Mouse (Mus musculus): Measurements from ENCODE around the gene Coq4.

Gene Coq4

DNA sequence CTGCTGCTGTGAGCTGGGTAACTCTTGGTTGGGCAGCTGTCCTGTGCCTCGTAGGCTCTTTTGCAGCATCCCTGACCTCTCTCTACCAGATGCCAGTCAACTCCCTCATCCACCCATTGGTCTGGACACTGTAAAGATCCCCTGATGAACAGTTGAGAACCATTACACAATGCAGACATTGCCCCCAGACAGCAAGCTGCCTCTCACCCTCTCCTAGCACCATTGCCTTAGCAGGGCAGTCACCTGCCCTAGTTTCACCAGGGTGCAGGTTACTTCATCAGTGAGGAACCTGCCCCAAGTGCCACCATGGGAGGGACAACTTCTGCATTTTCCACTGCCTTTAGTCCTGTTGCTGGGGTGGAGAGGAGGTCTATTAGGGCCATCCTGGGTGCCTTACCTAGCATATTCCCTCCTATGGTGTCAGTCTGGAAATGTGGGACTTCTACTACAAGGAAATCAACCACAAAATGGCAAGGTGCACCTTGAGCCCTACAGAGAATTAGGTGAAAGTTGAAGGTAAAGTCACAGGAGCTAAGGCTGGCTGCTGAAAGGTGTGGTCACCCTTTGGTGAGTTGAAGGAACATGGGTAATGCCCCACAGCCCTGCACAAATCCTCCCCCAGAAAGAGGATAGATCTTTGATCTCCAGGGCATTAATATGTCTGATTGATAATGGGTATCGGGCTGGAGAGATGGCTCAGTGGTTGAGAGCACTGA lies 5.6 kb downstream of the Coq4 start:
- DNase-seq (ENCODE audit: low spot score in 2 of 2): no peak

DNA sequence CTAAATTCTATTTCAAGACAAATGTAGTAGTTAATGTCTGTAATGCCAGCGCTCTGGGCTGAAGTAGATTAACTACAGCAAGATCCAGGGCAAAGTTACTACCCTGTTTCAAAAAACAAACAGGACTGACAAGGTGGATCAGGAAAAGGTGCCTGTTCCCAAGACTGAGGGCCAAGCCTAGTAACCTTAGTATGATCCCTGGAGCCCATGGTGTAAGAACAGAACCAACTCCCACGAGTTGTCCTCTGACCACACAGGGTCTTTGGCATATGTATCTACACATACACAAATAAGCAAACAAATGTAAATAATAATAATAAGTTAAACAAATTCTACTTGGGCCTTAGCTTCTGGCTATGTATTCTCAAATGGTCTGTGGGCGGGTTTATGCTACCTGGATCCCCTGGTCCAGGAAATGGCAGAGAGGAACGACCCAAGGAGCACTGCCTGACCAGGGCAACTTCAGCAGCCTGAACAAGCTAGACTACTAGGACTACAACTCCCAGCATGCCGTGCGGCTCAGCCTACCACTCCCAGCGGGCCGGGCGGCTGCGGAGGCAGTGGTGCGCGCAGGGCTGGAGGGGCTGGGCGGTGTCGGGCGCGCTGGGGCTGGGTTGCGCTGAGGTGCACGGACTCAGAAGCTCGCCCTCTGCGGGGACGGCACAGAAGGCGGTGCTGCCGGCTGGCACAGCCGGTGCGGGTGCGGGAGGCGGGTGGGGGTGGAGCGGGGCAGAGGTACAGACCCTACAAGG lies 15.0 kb downstream of the Coq4 start, which contains the start of gene Slc27a4:
Gene Slc27a4, plus strand, starts transcription at position 560 of the 752 bp plus-strand sequence.
- peak; percentile 88 to 94 for DNase-seq (ENCODE audit: low spot score in 2 of 2)

DNA sequence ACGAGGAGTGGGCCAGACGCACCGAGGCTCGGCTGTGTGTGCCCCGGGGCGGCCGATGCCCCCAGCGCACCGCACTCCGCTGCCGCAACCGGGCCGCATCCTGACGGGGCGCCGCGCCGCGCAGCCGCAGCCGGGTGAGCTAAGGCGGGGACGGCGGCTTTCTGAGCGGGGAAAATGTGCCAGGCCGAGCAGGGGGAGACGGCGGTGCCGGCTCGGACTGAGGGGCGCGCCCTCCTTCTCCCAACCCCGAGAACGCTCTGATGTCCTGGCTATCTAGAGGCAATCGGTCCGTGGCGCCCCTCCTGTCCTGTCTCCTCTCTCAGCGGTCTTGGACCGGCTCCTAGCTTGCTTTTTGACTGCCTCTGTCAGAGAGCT lies 15.5 kb downstream of the Coq4 start:
- peak in 1 of 2 experiments; percentile 49 for DNase-seq (ENCODE audit: low spot score in 2 of 2)

DNA sequence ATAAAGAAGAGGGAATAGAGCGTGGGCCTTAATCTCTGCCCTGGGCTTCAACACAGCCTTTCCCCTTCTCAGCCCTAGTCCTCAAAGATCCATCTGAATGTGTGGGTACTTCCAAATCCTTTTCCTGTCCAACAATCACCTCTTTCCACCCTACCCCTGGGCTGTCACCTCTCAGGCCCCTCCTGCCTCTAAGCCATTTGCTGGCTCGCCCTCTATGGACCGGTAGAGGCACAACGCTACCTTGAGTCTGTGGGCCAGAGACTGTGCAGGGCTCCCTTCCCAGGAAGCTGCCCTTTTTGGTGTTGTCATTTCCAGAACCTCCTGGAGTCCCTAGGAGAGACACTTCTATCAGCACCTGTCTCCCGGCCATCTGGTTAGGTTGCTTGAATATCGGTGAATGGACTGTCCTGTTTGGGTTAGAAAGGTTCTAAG lies 16.1 kb downstream of the Coq4 start:
- no peak for DNase-seq (ENCODE audit: low spot score in 2 of 2)

DNA sequence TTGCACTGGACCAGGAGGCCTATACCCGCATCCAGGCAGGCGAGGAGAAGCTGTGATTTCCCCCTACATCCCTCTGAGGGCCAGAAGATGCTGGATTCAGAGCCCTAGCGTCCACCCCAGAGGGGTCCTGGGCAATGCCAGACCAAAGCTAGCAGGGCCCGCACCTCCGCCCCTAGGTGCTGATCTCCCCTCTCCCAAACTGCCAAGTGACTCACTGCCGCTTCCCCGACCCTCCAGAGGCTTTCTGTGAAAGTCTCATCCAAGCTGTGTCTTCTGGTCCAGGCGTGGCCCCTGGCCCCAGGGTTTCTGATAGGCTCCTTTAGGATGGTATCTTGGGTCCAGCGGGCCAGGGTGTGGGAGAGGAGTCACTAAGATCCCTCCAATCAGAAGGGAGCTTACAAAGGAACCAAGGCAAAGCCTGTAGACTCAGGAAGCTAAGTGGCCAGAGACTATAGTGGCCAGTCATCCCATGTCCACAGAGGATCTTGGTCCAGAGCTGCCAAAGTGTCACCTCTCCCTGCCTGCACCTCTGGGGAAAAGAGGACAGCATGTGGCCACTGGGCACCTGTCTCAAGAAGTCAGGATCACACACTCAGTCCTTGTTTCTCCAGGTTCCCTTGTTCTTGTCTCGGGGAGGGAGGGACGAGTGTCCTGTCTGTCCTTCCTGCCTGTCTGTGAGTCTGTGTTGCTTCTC lies 28.5 kb downstream of the Coq4 start:
- no peak for DNase-seq (ENCODE audit: low spot score in 2 of 2)

DNA sequence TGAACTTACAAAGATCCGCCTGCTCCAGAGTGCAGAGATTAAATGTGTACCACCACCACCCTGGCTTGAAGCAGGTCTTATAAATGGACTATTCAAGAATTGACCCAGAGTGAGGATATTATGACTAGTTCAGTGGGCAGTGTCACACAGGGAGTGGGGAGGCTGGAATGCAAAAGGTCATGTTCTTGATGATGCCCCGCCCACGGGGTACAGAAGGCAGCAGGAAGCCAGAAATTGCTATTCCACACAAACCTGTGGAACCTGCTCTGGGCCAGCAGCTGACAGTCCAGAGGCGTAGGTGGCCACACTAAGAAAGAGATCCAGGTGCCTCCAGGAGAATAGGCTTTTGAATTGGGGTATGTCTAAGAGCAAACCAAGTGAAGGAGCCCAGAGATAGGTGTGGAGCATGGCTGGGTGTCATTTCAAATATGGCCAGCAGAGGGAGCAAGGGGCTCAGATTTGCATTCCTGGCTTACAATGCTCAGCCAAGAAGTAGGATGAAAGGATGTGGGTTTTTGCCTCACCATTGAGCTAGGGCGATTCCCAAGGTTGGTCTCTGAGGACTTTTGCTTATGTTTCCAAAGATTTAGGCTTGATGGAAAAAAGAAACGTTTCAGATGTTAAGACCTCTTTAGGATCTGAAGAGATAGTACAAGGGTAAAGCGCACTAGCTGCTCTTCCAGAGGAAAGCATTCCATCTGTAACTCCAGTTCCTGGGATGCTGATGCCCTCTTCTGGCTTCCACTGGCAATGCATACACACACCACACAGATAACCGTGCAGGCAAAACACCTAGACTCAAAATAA lies 30.3 kb downstream of the Coq4 start:
- peak; percentile 78 to 88 for DNase-seq (ENCODE audit: low spot score in 2 of 2)

DNA sequence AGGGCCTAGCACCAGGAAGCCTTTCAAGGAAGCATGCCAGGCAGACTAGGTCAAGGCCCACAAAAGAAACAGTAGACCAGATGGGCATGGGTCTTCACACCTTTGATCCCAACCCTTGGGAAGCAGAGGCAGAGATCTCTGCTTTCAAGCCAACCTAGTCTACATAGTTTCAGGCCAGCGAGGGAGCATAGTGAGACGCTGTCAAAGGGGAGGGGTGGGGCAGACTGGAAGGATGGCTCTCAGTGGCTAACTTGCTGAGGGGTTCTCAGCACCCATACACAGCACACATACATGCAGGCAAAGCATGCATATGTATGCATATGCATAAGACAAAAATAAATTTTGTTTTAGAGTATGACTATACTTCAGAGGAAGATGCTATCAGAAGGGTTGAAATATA lies 32.1 kb downstream of the Coq4 start:
- DNase-seq (ENCODE audit: low spot score in 2 of 2): no peak

DNA sequence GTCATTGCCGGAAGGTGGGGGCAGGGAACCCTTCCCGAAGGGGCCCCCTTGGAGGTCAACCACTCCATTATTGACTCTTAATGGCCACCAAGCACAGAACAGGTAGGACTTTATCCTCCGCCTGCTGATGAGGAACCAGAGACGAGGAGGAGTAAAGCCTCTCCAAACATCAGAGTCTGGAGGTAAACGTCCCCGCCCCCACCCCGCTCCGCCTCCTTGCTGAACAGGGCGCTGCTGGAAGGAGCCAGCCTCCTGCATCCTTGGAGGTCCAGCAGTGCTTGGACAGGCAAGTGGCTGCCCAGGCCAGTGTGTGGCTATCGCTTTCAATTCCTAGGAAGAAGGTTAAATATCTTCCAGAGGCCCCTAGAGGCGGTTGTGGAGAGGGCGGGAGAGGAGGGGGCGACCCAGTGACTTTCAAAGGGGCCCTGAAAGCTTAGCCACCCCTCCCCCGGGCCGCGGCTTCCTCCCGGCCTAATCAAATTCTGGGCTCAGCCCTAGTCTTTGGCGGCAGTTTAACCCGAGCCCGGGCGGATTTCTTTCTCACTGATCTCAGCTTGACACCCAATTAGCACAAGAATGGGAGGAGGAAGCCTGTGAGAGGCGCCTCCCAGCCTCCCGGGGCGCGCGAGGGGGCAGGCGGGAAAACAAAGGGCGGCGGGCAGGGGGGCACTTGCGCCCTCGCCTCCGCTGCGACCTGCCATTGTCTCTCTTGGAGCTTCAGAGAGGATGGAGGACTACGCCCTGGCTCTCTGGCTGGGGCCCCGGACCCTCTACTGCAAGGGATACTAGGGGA lies 32.9 kb downstream of the Coq4 start, which contains the start of gene Urm1:
Gene Urm1, plus strand, starts transcription at position 51 of the 793 bp plus-strand sequence.
- peak; percentile 58 to 64 for DNase-seq (ENCODE audit: low spot score in 2 of 2)

DNA sequence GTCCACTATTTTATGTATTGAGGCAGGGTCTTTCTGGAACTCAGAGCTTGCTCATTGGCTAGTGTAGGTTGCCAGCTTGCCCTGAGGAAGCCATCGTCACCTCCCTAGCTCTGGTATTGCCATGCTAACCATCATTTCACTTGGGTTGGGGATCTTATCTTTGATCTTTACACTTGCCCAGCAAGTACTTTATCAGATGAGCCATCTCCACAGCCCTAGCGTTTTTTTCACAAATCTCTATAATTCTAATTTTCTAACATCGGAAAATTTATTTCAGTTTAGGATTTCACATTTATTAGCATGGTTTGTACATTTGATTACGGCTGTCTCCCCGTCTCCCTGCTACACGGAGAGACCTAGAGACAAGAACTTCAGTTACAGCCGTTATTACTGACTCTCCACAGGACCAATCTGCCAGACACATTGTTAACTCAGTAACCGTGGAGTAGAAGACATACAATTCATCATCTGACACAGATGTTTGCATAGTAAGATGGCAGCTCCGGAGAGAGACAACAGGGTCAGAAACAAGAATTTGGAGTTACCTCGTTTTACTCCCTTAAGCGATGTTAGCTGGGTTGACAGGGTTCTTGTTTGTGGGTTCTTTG lies 39.1 kb downstream of the Coq4 start:
- no peak for DNase-seq (ENCODE audit: low spot score in 2 of 2)

DNA sequence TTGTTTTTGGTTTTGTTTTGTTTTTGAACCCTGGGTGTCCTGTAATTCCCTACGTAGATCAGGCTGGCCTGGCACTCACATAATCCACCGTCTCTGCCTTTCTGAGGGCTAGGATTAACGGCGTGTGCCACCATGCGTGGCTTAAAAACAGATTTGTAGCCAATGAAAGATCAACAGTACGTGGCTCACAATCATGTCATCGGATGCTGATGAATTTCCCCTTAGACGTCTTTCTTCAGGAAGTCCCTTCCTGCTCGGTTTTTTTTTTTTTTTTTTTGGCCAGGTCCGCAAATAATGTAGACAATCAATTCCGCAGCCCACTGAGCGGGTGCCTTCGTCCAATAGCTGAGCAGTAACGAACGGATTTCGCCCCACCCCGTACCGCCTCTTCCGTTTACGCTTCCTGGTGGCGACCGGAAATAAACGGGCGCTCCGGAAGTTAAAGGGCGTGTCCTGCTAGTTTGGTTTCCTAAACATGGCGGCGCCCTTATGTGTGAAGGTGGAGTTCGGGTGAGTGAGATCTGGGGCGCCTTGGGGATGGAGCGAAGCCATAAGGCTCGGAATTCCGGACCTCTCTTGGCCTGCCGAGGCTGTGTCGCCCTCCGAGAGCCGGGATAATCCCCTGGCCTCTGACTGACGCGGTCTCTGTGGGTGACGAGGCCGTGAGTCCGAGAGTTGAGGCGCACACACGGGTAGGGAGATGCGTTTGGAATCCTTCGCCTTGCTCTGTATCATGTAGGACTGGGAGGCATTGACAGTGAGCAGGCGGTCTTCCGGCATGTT lies 39.8 kb downstream of the Coq4 start:
- peak; percentile 93 for DNase-seq (ENCODE audit: low spot score in 2 of 2)

DNA sequence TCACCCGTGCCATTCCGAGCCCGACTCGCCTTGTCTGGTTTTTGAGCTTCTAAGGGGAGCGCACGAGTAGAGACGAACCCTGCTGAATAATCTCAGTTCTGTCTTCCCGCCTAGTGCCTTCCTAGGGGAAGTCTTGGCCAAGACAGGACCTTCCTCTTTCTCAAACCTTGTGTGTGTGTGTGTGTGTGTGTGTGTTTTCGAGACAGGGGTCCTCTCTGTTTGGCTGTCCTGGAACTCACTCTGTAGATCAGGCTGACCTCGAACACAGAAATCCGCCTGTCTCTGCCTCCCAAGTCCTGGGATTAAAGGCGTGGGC lies 40.4 kb downstream of the Coq4 start:
- DNase-seq (ENCODE audit: low spot score in 2 of 2): no peak

DNA sequence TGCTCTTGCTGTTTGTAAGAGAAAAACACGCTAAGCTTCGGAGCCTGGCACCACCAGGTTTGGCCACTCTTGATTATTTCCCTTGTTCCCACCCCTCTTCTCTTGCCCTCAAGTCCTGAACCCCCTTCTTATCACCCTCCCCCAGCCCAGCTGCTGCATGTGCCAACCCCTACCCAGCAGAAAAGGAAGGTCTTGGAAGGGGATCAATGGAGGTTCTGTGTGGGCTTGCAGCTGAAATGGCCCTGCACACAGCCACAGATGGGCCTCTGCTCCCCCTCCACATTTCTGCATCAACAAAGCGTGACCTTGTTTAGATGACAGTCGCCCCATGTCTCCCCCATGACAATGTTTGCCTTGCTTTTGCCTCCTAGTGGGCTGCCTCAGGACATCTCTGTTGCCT lies 43.8 kb downstream of the Coq4 start:
- DNase-seq (ENCODE audit: low spot score in 2 of 2): peak in 1 of 2 experiments; percentile 47

DNA sequence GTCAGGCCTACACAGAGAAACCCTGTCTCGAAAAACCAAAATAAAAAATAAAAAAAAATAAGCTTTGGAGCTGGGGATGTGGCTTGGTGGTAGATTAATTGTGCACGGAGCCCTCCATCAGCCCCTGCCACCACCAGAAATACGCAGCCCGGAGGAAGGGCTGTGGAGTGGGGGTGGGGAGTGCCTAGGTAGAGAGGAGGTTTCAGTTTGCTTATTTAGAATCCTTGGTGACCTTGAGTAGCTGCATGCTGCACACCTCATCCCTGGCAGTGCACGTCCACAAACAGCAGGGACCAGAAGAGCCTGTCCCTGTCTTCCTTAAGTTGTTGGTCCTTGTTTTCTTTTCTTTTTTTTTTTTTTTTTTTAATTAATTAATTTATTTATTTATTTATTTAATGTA lies 46.5 kb downstream of the Coq4 start:
- DNase-seq (ENCODE audit: low spot score in 2 of 2): no peak

DNA sequence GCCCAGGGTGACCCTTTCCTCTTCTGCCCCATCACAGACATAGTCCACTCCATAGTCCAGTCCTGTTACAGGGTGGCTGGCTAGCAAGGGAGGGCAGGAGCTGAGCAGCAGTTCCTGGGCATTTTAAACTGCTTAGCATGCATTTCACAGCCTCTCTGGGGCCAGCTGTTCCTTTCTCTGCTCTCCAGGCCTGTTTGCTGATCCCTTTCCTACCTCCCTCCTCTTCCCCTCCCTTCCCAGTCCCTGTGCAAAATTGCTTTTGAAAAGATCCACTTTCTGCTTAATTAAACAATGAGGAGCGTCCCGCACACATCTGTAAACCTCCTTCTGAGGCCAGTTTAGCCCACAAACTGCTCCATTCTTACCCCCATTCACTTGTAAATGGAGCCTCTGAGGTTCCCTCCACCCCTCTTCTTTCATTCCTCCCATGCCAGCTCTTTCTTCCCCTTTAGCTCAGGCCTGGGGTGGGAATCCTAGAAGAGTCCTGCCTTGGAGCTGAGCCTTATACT lies 48.2 kb downstream of the Coq4 start:
- DNase-seq (ENCODE audit: low spot score in 2 of 2): no peak

DNA sequence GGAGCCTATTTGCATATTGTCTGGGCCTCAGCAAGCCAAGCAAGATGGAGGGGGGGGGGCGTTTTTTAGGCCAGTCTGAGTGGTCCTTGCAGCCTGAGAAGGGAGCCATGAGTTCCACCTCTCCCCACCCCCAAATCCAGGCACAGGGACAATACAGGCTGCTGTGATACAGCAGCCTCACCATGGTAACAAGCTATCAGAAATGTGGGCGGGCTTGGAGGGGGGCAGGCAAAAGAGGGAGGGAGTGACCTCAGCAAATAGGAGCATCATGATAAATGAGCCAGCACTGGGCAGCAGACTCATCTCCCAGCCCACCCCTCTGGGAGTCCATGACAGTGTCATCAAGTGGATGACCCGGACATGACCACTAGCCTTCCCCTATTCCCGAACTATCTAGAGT lies 52.2 kb downstream of the Coq4 start:
- no peak for DNase-seq (ENCODE audit: low spot score in 2 of 2)

DNA sequence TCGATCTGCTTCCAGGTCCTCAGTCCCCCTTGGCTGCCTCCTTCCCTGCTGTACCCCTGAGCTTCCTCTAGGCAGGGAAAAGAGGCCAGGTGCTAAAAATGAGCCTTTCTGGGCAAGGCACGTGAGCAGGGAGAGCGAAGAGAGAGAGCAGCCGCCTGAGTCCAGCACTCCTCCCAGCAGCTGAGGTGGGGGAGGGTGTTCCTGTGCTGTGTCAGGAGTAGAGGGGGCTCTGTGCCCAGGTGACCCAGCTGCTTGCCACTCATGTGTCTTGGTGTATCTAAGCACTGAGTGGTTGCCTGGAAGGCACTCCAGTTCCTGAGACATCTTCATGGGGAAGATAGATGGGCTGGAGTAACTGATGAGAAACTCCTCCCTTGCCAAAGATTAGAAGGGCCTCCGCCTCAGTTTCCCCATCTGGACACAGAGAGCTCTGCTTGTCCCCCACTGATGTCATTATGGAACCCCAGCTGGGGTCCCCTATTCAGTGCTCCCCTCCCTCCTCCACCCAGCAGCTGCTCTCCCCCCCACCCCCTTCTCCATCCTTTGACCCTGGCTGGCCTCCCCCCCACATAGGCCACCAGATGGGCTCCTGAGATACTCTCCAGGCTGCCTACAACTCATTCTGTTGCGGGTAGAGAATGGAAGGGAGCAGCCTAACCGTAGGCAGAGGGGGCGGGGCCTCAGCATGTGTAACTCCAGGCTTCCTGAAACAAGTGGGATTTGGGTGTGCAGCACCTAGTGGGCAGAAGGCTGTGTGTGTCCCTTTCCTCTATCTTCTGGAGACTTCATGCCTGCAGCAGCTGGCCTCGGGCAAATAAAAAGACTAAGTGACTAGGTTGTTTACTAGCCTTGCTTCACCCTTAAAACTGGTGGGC lies 56.2 kb downstream of the Coq4 start:
- DNase-seq (ENCODE audit: low spot score in 2 of 2): no peak

DNA sequence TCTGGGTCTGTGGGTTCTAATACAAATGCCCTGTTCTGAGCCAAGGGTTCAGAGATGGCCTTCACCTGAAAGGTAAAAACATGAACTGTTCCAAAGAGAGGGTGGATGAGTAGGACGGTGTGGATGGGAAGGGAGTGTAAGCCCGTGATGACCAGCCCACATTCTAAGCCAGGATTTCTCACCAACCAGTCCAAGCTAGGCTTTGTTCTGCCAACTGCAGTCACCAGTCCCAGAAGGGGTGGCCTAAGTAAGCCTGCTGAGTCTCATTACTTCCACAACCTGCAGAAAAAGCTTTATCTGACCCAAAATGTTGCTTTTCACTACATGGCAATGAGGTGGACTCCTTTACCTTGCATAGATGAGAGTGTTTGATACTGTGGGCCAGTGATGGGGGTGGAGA lies 56.8 kb downstream of the Coq4 start:
- no peak for DNase-seq (ENCODE audit: low spot score in 2 of 2)

DNA sequence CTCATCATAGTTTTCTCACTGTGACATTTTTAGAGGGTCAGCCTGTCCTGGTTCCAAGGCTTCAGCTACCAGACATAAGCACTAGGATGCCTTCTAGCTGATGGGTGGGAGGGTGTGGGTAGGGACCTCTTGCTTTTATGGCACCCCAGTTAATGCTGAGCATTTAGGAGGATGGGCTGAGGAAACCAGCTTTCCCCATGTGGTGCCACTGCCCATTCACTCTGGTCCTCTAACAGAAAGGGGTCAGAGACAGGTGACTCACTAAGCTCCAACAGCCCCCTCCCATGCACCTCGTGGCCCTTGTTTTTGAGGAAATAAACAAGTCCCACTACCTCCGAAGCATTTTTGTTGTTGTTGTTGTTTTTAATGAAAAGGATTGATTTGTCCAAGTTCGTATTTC lies 57.4 kb downstream of the Coq4 start:
- DNase-seq (ENCODE audit: low spot score in 2 of 2): no peak

DNA sequence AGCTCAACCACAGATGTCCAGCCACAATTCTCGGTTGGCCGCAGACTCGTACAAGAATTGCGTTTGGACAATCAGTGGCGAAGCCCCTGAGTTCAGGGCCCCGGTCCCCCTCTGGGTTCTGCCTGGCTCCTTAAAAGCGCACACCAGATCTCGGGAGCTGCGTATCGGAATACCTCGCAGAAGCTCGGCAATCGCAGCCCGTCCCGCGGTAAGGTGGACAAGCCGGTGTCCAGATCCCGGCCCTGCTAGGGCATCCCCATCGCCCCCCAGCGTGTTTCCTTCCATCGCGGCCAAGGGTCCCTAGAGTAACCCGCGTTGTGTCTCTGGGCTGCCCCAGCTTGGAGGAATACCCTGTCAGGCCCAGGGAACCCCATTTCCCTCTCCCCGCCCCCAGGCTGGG lies 58.3 kb downstream of the Coq4 start:
- DNase-seq (ENCODE audit: low spot score in 2 of 2): no peak
